Mouse (Mus musculus) ES-E14 (cell line): Measurements from ENCODE around the gene Map4. TPM values are rescaled to one million over a fixed set of nuclear protein-coding genes. Genes with fewer than 3 reads are reported as not detected.

ENCODE experiments used
- DNase-seq: peaks from one replicate; pipeline ENCODE4 v3.0.0-alpha.2; 2013; ENCODE audit warnings: low read depth, low spot score
- H3K27ac ChIP-seq: 2 replicates; pipeline ENCODE4 v1.5.1; 2012; ENCODE audit warnings: low read depth, mild to moderate bottlenecking, low read length, moderate library complexity, mixed read lengths; ENCODE audit not compliant: poor library complexity, insufficient read depth, severe bottlenecking
- H3K36me3 ChIP-seq: 2 replicates; pipeline ENCODE4 v1.6.1; 2012; ENCODE audit warnings: mild to moderate bottlenecking, low read length, moderate library complexity, mixed read lengths; ENCODE audit not compliant: control insufficient read depth, poor library complexity, insufficient read depth, severe bottlenecking
- H3K4me1 ChIP-seq, 2 experiments: fragments of 150-350 bp in 1 of 2; sonication (generic) in 1 of 2; 2 replicates each; pipeline ENCODE4 v1.6.1; 2012; ENCODE audit warnings: low read length in 2 of 2, mild to moderate bottlenecking in 1 of 2, mixed read lengths in 1 of 2; ENCODE audit not compliant: control insufficient read depth in 2 of 2, insufficient read depth in 2 of 2, poor library complexity in 1 of 2
- H3K4me3 ChIP-seq, 2 experiments: fragments of 150-350 bp in 1 of 2; sonication (generic) in 1 of 2; 2 replicates each; pipeline ENCODE4 v1.5.1; 2012; ENCODE audit warnings: low read length in 2 of 2, low read depth in 1 of 2, mild to moderate bottlenecking in 1 of 2, mixed read lengths in 1 of 2; ENCODE audit not compliant: insufficient read depth in 1 of 2, poor library complexity in 1 of 2, severe bottlenecking in 1 of 2
- H3K9ac ChIP-seq: 2 replicates; pipeline ENCODE4 v1.6.1; 2012; ENCODE audit warnings: low read depth, mild to moderate bottlenecking, low read length, mixed read lengths; ENCODE audit not compliant: poor library complexity, insufficient read depth, severe bottlenecking
- H3K9me3 ChIP-seq: fragments of 150-350 bp; sonication (generic); 2 replicates; pipeline ENCODE4 v1.6.1; 2012; ENCODE audit warnings: low read depth, mild to moderate bottlenecking, low read length; ENCODE audit not compliant: control insufficient read depth, insufficient read depth
- CHD2 ChIP-seq: IDR thresholded peaks from 2 replicates; pipeline ENCODE4 v1.6.1; 2014; ENCODE audit warnings: mild to moderate bottlenecking, low read depth, low read length, inconsistent platforms
- HCFC1 ChIP-seq: IDR thresholded peaks from 2 replicates; pipeline ENCODE4 v1.6.1; 2012; ENCODE audit warnings: low read length, inconsistent platforms, borderline replicate concordance; ENCODE audit not compliant: insufficient read depth
- MAFK ChIP-seq: IDR thresholded peaks from 2 replicates; pipeline ENCODE4 v1.6.1; 2014; ENCODE audit warnings: mild to moderate bottlenecking, low read depth, low read length, inconsistent platforms; ENCODE audit not compliant: insufficient read depth
- ZC3H11A ChIP-seq: IDR thresholded peaks from 2 replicates; pipeline ENCODE4 v1.6.1; 2012; ENCODE audit warnings: low read depth, mild to moderate bottlenecking, inconsistent platforms, low read length, borderline replicate concordance
- ZNF384 ChIP-seq: IDR thresholded peaks from 2 replicates; pipeline ENCODE4 v1.6.1; 2012; ENCODE audit warnings: low read depth, low read length, inconsistent platforms
- in situ Hi-C, 2 experiments: fragments of 600-800 bp; cut with MboI; formaldehyde crosslinking; loops; one replicate each; pipeline ENCODE4 v1.15.1; 2025; ENCODE audit warnings: low sequenced_read_pairs in 2 of 2, inconsistent platforms in 1 of 2; ENCODE audit not compliant: unreplicated experiment in 2 of 2
- total RNA-seq: library from RNA; depleted of rRNA; stranded (reverse); fragments of 300-350 nt; gene quantifications from 2 replicates; pipeline ENCODE4 v1.2.3, GENCODE M21; 2012

The Map4 gene
- total RNA-seq, 1 experiment = 61.4 TPM

DNA sequence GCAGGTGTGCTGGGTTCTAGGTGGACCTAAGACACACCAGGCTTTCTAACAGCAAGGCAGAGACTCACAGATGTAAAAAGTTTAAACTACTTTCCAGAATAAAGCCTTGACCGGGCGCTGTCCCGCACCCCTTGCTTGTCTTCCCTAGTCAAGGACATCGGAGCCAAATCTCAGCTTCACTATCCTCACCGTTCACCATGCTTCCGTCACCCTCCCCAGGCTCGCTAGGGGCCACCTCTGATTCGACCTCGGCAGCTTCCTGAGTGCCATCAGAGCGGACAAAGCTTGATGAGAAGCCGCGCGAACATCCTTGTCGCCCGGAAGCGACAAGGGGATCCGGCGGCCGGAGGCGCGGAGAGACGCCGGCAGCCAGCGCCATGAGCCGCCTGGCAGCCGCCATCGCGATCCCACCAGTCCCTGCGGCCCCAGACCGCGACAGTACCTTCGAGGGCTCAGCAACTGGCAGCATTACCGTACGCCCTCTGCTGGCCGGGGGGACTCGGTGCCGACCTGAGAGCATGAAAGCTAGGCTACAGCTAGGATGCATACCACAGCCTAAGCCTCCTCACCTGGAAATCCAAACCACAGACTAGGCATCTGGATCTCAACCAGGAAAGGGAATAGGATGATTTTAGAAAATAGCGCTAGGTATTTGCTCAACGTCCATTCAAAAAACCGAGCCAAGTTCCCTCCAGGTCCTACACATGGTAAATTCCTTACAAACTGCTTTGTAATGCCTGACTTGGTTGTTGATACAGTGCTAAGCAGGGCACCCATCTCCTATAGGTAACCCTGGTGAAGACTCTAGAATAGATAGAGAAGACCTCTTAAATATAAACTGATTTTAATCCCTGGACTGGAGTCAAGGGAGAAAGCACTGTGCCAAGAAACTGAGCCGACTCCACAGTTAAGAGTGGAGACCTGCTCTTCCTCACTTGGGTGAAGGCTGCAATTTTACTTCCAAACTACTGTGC, 169.7 kb downstream of the Map4 start:
- DNase-seq = peak; percentile 90
- H3K4me1 ChIP-seq = peaks cover 0 to 2% of the 10 kb centered on the region in 2 experiments; a peak in 2 of 4 replicates
- peaks cover 15% of the 10 kb centered on the region for H3K36me3 ChIP-seq
- in situ Hi-C loops = no loop called here
- peak overlapping the region; percentile 87 to 100 for H3K4me3 ChIP-seq
- TF ChIP-seq ZC3H11A (peak; percentile 60; the same call in 1 of the 2 replicates), CHD2 (no peak), MAFK (no peak), ZNF384 (0 out of 2 replicates have a peak, but pooled peaks have one; percentile 7), HCFC1 (peak; percentile 78)
- peak overlapping the region; percentile 96 for H3K9ac ChIP-seq
- peak overlapping the region; percentile 38 for H3K27ac ChIP-seq
- no peaks in the 10 kb centered on the region for H3K9me3 ChIP-seq

DNA sequence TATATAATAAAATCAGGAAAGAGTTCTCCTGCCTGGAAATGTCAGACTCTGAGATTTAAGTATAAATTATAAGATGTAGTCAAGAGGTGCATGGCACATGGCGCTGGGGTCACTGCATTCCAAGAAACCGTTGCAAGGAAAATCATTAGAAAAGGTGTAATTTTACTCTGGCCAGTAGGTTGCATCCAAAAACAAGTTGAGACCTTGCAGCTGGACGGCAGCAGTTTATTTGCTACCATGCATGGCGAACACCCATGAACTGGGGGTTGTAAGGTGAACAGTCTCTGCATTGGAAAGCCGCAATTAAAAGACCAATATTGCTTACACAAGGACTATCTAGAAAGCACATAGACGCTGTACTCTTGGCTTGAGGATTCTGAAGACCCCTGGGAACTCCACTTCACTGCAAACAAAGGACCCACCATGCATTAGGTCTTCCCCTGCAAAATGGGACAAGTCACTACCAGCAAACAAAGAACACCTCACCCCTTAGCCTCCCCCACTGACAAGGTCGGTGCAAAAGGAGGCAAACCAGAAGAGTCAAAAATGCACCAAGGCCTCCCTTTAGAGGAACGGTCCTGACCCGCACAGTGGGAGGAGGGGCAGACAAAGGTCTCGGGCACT, 185.2 kb downstream of the Map4 start:
- Histone ChIP-seq H3K4me3 (peak overlapping the region; percentile 90 to 93), H3K27ac (peak overlapping the region; percentile 86; the same call in 1 of the 2 replicates), H3K9ac (peak overlapping the region; percentile 96), H3K9me3 (no peaks in the 10 kb centered on the region), H3K36me3 (peaks cover 2% of the 10 kb centered on the region; the same call in 1 of the 2 replicates), H3K4me1 (peaks cover 0 to 1% of the 10 kb centered on the region in 2 experiments; a peak in 1 of 4 replicates)
- in situ Hi-C loops = no loop called here
- DNase-seq = no peak
- TF ChIP-seq HCFC1 = no peak
- no peak for TF ChIP-seq MAFK
- no peak for TF ChIP-seq ZNF384
- no peak for TF ChIP-seq CHD2
- no peak for TF ChIP-seq ZC3H11A

DNA sequence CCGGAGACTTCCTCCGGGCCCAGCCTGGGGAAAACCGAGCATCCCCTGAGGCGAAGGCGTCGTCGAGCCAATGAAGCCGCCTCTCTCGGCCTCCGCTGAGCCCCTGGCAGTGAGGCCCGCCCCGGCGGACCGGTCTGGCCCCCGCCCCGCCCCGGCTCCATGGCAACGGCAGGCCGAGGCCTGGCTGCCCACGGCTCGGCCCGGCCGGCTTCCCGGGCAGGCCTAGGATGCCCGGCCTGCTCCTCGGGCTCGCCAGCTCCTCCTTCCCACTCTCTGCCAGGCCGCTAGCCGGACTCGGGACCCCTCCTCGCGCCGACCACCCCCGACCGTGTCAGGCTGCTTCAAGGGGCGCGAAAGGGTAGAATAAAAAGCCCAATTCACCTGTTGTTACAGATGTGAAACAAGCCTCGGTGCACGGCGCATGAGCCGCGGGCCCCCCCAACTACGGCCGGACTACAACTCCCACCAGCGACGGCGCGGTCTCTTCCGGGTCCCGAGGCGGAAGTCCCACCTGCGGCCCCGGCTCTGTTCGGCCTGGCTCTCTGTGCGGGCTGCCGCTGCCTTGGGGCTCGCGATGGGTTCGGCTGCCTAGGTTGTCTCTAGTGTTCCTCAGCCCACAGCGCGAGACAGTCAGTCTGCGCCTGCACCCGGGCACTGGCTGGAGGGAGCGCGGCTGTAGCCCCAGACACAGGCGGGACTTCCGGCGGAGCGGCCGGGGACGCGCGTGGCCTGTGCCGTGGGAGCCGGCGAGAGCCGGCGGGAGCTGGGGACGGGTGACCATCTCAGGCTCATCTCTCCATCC, 185.9 kb downstream of the Map4 start, which contains the start of gene Smarcc1:
Smarcc1 (plus strand) TSS at position 732 of the 802 bp plus-strand sequence.
- in situ Hi-C loops = no loop called here
- peak; percentile 81 for DNase-seq
- Histone ChIP-seq H3K36me3 (peaks cover 1% of the 10 kb centered on the region; the same call in 1 of the 2 replicates), H3K4me3 (peak within 1 kb of the TSS; percentile 90 to 93), H3K4me1 (peaks cover 0 to 2% of the 10 kb centered on the region in 2 experiments; a peak in 1 of 4 replicates), H3K27ac (peak within 1 kb of the TSS; percentile 86), H3K9me3 (no peaks in the 10 kb centered on the region), H3K9ac (peak within 1 kb of the TSS; percentile 96)
- TF ChIP-seq ZC3H11A = no peak
- peak; percentile 93 for TF ChIP-seq HCFC1

DNA sequence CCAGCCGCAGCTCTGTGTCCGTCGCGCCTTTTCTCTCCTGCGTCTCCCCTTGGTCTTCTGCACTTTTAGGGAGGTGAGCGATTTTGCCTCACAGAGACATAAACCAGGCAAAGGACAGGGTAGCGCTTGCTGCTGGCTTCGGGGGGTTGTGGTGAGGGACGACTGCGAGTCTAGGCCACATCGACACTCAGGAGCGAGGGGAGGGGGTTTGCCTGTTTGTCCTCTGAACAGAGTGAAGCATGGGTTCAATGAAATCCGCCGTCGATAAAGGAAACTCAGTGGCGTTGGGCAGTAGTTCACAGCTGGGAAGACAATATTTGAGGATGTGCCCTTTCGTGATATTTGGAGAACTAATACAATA, 186.5 kb downstream of the Map4 start, which contains the start of gene Dhx30:
Dhx30 (minus strand) TSS at position 52 of the 361 bp plus-strand sequence.
- peak within 1 kb of the TSS; percentile 86 for H3K27ac ChIP-seq
- H3K4me1 ChIP-seq = peaks cover 0 to 2% of the 10 kb centered on the region in 2 experiments; a peak in 1 of 4 replicates
- peak within 1 kb of the TSS; percentile 90 to 93 for H3K4me3 ChIP-seq
- no peaks in the 10 kb centered on the region; the same call in 1 of the 2 replicates for H3K36me3 ChIP-seq
- TF ChIP-seq ZC3H11A (no peak), HCFC1 (no peak), CHD2 (no peak), ZNF384 (no peak), MAFK (no peak)
- H3K9ac ChIP-seq = peak within 1 kb of the TSS; percentile 96
- in situ Hi-C loops = no loop called here
- DNase-seq = no peak
- no peaks in the 10 kb centered on the region for H3K9me3 ChIP-seq
